Mouse (Mus musculus) midbrain, embryonic 15.5 days (tissue): ENCODE data around the gene Tjp3. TPM values are rescaled to one million over a fixed set of nuclear protein-coding genes. Genes with fewer than 3 reads are reported as not detected.

ENCODE experiments used
- ATAC-seq: fragments of 200-750 bp; cut with Nextera tagmentation; replicated peaks from 2 replicates; pipeline ENCODE4 v1.8.0; 2017; ENCODE audit warnings: moderate TSS enrichment
- H3K27ac ChIP-seq: fragments of 300-500 bp; sonication (generic); 2 replicates; pipeline ENCODE4 v1.5.1; 2015; ENCODE audit warnings: mild to moderate bottlenecking, inconsistent platforms
- H3K27me3 ChIP-seq: fragments of 300-500 bp; sonication (generic); replicated peaks from 2 replicates; pipeline ENCODE4 v1.6.1; 2015; ENCODE audit warnings: inconsistent platforms
- H3K36me3 ChIP-seq: fragments of 300-500 bp; sonication (generic); replicated peaks from 2 replicates; pipeline ENCODE4 v1.6.1; 2015; ENCODE audit warnings: inconsistent platforms
- H3K4me1 ChIP-seq: fragments of 300-500 bp; sonication (generic); 2 replicates; pipeline ENCODE4 v1.6.1; 2015; ENCODE audit warnings: inconsistent platforms
- H3K4me2 ChIP-seq: fragments of 300-500 bp; sonication (generic); 2 replicates; pipeline ENCODE4 v1.6.1; 2015; ENCODE audit warnings: inconsistent platforms, mild to moderate bottlenecking, moderate library complexity
- H3K4me3 ChIP-seq: fragments of 300-500 bp; sonication (generic); 2 replicates; pipeline ENCODE4 v1.5.1; 2015; ENCODE audit warnings: mild to moderate bottlenecking, inconsistent platforms
- H3K9ac ChIP-seq: fragments of 300-500 bp; sonication (generic); 2 replicates; pipeline ENCODE4 v1.6.1; 2015; ENCODE audit warnings: mild to moderate bottlenecking, inconsistent platforms
- H3K9me3 ChIP-seq: fragments of 300-500 bp; sonication (generic); 2 replicates; pipeline ENCODE4 v1.6.1; 2016; ENCODE audit warnings: inconsistent platforms
- WGBS: fragments of 180-500 bp; shearing (Covaris S2); methylation state at CpG from one replicate; pipeline ENCODE4 v1.1.7; 2015; ENCODE audit warnings: mixed read lengths; 5-methylcytosine and 5-hydroxymethylcytosine counted together
- polyA plus RNA-seq: library from polyadenylated mRNA; unstranded; fragments of >200 nt; fragmentation: Nextera tagmentation; extraction: Ambion mirVana; gene quantifications from 2 replicates; pipeline ENCODE4 v1.2.1, GENCODE M21; 2015

The Tjp3 gene
- polyA plus RNA-seq = 6.9 and 8.0 TPM in 2 replicates

DNA sequence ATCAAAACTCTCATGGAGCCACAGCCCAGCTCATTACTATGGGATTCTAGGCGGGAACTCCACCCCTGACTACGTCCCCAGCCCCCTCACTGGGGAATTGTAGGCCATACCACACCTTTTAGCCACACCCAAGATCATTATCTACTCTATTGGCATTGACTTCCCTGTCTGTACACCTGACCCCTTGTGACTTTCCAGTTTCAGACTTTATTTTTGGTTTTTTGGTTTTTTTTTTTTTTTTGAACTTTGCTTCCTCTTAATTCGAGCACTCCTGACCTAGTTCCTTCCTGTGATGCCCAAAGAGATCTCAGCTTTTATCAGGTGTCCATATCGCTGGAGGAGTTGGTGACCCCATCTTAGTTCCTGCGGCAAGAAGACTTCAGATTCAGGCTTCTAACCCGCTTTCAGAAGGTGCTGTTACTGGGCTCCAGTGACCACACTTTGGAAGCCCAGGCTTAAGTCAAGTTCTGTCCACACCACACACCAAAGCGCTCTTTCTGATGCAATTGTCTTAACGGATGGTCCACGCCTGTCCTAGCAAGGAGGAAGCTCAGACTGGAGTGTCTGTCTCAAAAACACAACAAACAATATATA lies at the start of gene Tjp3:
Gene Tjp3 (minus strand): TSS at position 71 of the 594 bp plus-strand sequence.
- Histone ChIP-seq H3K36me3 (no peaks in the 10 kb centered on the region), H3K4me3 (peak within 1 kb of the TSS; percentile 80), H3K27ac (no peak within 1 kb of the TSS), H3K9ac (no peak within 1 kb of the TSS), H3K27me3 (no peaks in the 10 kb centered on the region), H3K9me3 (no peaks in the 10 kb centered on the region), H3K4me2 (peak within 1 kb of the TSS; percentile 70; the same call in 1 of the 2 replicates), H3K4me1 (peaks cover 31% of the 10 kb centered on the region)
- no peak for ATAC-seq
- WGBS = 77% methylated on average over 9 of the region's 9 CpGs

DNA sequence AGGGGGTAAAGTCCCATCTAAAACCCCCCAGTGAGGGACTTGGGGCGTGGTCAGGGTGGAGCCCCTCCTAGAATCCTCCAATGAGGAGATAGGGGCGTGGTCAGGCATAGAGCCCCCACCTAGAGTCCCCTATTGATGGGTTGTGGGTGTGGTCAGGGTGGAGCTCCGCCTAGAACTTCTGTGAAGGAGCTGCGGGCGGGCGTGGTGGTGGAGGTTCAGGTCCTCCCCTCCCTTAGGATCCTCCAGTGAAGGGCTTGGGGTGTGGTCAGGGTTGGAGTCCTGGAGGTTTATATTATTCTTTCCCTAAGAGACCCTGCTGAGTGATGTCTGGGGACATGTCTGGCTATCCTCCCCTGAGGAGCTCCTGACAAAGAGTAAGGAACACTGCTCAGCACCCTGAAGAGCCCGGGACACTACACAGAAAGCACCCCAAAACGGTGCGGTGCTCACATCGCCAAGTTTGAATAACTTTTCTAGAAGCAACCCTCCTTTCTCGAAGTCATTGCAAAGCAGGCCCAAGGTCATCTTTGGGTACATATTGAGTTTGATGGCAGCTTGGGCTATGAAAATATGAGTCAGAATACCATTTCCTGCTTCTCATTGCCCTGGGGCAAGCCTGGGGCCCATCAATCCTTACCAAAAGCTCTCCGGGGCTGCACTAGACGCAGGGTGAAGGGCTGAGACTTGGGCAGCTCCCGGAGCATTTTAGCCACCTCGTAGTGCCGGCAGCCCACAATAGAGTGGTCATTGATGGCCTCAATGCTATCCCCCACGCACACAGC lies 49.4 kb upstream of the Tjp3 start:
- H3K27ac ChIP-seq = no peak overlapping the region
- no peak overlapping the region for H3K4me2 ChIP-seq
- WGBS = 35% methylated on average over 17 of the region's 17 CpGs
- H3K9me3 ChIP-seq = no peaks in the 10 kb centered on the region
- H3K36me3 ChIP-seq = no peaks in the 10 kb centered on the region
- peaks cover 53% of the 10 kb centered on the region for H3K27me3 ChIP-seq
- H3K4me1 ChIP-seq = peaks cover 8% of the 10 kb centered on the region
- no peak overlapping the region for H3K9ac ChIP-seq
- H3K4me3 ChIP-seq = no peak overlapping the region
- no peak for ATAC-seq

DNA sequence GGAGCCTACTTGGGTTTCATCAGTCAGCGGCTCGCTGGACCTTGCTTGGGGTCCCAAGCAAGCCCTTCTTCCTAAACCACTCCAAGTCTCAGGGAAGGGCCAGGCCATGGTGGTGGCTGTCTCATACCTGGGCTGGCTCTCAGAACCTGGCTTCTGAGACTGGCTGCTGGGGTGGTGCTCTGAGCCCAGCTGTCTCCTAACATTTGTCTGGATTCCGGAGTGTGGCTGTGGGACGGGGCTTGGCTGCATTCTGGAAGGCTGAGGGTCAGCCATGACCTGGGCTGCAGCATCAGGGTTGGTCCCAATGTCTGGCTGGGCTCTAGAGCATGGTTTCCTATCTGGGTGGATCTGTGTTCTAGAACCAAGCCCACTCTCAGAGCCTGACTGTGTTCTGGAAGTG lies 45.2 kb upstream of the Tjp3 start:
- peaks cover 38% of the 10 kb centered on the region for H3K27me3 ChIP-seq
- no peak overlapping the region for H3K27ac ChIP-seq
- no peak overlapping the region for H3K4me2 ChIP-seq
- 99% methylated on average over 4 of the region's 4 CpGs for WGBS
- H3K9me3 ChIP-seq = no peaks in the 10 kb centered on the region
- no peak overlapping the region for H3K4me3 ChIP-seq
- H3K4me1 ChIP-seq = no peaks in the 10 kb centered on the region
- no peak overlapping the region for H3K9ac ChIP-seq
- no peak for ATAC-seq
- no peaks in the 10 kb centered on the region for H3K36me3 ChIP-seq

DNA sequence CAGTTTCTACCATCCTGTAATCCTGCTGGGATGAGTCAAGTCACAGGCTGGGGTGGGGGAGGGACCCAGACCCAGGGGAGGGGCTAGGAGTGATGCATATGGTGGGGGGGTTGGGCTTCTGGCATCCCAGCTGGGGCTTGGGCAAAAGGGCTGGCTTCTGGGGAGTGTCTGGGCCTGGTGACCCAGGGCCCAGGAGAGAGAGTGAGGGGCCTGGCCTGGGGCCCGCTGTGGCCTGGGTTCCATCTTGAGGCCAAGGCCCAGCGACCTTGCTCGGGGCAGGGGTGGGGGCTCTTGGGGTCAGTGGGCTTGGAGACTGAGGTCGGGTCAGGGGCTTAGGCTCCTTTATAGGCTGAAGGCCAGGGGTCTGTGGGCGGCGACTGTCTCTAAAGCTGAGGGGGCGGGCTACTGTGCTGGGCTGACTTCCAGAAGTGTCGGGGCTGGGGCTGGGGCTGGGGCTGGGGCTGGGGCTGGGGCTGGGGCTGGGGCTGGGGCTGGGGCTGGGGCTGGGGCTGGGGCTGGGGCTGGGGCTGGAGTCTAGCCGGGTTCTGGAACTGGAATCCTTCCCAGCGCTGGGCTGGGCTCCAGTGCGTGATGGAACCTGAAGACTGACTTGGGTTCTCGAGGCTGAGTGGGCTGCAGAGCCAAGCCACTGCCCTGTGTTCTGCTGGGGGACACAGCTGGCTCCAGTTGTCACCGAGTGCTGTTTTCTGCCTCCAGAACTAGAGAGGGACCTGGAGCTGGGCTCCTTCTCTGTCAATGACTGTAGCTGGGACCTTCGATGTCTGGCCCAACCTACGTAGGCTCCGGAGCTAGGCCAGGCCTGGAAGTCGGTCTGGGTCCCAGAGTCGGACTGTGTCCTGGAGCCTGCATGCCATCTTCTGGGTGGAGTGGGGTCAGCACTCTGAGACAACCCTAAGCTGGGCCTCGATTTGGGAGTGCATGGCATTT lies 44.3 kb upstream of the Tjp3 start:
- no peaks in the 10 kb centered on the region for H3K4me1 ChIP-seq
- no peak for ATAC-seq
- no peaks in the 10 kb centered on the region for H3K36me3 ChIP-seq
- H3K27me3 ChIP-seq = peaks cover 33% of the 10 kb centered on the region
- H3K4me2 ChIP-seq = no peak overlapping the region
- no peak overlapping the region for H3K4me3 ChIP-seq
- 44% methylated on average over 15 of the region's 19 CpGs for WGBS
- H3K9ac ChIP-seq = no peak overlapping the region
- no peaks in the 10 kb centered on the region for H3K9me3 ChIP-seq
- no peak overlapping the region for H3K27ac ChIP-seq

DNA sequence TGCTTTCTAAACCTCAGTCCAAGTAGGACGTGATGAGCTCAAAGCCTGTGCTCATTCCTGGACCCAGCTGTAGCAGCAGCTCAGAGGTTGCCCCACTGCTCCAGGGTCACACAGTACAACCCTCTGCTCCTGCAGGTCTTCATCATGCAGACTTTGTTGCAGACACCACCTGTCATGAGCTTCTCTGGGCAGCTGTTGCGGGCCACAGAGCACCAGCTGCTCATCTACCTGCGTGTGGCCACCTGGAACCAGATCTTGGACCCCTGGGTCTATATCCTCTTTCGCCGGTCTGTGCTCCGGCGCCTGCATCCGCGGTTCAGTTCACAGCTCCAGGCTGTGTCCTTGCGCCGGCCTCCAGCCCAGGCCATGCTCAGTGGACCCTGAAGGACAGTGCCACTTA lies 42.9 kb upstream of the Tjp3 start:
- no peak for ATAC-seq

DNA sequence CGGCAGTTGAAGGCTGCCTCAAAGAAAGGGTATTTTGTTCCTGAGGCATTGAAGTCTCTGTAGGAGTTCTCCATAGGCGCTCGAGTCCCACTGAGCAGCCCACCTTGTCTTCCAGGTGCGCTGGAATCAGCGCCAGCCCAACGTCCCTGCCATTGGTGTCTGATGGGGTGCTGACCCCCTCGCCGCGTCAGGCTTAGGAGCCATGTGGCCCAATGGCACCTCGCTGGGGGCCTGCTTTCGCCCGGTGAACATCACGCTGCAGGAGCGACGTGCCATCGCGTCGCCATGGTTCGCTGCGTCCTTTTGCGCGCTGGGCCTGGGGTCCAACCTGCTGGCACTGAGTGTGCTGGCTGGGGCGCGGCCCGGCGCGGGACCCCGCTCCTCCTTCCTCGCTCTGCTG lies 40.9 kb upstream of the Tjp3 start:
- Histone ChIP-seq H3K9ac (no peak overlapping the region), H3K27ac (no peak overlapping the region), H3K9me3 (no peaks in the 10 kb centered on the region), H3K27me3 (peaks cover 23% of the 10 kb centered on the region), H3K4me1 (no peaks in the 10 kb centered on the region), H3K4me2 (no peak overlapping the region), H3K36me3 (no peaks in the 10 kb centered on the region), H3K4me3 (no peak overlapping the region)
- 15% methylated on average over 29 of the region's 29 CpGs for WGBS
- ATAC-seq = no peak

More for the DNA sequence above, 42.9 kb upstream of the Tjp3 start:
- H3K36me3 ChIP-seq = no peaks in the 10 kb centered on the region
- H3K27ac ChIP-seq = no peak overlapping the region
- peaks cover 27% of the 10 kb centered on the region for H3K27me3 ChIP-seq
- H3K4me1 ChIP-seq = no peaks in the 10 kb centered on the region
- H3K4me3 ChIP-seq = no peak overlapping the region
- no peak overlapping the region for H3K9ac ChIP-seq
- WGBS = 56% methylated on average over 11 of the region's 11 CpGs
- no peak overlapping the region for H3K4me2 ChIP-seq
- H3K9me3 ChIP-seq = no peaks in the 10 kb centered on the region

DNA sequence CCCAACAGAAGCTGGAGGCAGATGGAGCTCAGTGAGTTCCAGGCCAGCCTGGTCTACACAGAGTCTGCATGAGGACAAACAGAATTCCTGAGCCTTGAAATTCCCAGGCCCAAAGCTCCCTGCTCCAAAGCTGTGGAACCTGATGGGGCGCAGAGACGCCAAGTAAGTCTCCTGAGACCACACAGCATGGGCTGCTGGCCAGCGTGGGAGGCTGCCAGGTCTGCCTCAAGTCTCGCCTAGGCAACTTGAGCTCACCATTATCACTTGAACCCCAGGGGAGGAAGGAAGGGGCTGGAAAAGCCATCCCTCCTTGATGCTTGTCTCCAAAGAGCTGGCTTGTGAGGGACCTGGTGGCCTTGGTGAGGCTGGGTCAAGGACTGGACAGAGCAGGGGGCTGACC lies 38.6 kb upstream of the Tjp3 start:
- Histone ChIP-seq H3K9ac (no peak overlapping the region), H3K36me3 (peaks cover 12% of the 10 kb centered on the region), H3K27me3 (peaks cover 21% of the 10 kb centered on the region), H3K27ac (no peak overlapping the region), H3K9me3 (no peaks in the 10 kb centered on the region), H3K4me1 (no peaks in the 10 kb centered on the region), H3K4me3 (no peak overlapping the region), H3K4me2 (no peak overlapping the region)
- WGBS = 66% methylated on average over 4 of the region's 4 CpGs
- ATAC-seq = no peak

DNA sequence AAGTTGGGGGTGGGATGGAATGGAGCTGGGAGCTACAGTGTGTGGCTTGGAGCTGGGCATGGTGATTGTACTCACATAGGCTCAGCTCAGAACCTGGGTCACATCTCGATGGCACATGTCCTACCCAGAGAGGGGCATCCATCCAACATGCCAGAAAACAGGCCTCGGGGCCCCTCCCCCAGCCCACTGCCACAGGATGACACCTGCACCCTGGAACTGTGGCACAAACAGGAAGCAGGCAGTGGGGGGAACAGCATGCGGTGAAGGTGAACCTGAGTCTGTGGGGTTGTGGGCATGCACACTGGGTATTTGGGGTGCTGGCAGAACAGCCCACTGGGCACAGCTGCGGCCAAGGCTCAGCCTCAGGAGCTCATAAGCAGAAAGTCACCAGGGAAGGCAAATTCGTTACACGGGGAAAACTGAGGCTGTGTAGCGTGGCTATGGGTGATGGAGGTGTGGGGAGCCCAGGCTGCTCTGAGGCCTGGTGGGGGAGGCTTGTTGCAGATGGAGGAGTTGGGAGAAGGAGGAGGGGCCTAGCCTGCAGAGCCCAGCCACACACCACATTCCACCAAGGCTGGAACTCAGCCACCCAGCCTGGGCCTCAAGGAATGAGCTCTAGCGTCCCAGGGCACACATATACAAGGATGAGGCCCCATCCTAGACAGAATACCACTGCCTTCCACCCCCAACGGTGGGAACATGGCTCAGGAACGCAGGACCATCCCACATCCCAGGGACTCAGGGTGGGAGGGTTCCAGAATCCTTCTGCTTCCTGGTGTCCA lies 38.0 kb upstream of the Tjp3 start:
- Histone ChIP-seq H3K4me2 (no peak overlapping the region), H3K4me1 (no peaks in the 10 kb centered on the region), H3K4me3 (no peak overlapping the region), H3K27me3 (peaks cover 18% of the 10 kb centered on the region), H3K9me3 (no peaks in the 10 kb centered on the region), H3K9ac (no peak overlapping the region), H3K27ac (no peak overlapping the region), H3K36me3 (peaks cover 18% of the 10 kb centered on the region)
- no peak for ATAC-seq
- WGBS = 70% methylated on average over 10 of the region's 10 CpGs

DNA sequence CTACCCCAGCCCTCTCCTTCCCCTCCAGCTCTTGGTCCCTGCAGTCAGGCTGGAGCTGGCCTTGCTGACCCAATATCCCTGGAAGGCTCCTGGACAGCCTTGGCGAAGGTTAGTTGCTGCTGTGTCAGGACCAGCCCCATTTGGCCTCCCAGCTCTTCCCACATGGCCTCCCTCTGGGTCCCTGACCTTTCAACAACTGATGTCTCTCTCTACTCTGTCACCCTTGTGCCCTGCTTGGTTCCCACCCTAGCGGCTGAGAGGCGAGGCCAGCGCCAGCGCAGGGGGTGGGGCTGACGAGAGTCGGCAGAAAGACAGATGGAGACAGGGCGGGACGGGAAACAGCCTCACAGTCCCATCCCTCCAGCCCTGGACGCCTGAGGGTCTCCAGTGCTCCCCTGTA lies 37.0 kb upstream of the Tjp3 start, which contains the start of gene Tbxa2r:
Gene Tbxa2r (plus strand): TSS at position 346 of the 400 bp plus-strand sequence.
- Histone ChIP-seq H3K4me1 (no peaks in the 10 kb centered on the region), H3K9me3 (no peaks in the 10 kb centered on the region), H3K4me3 (no peak within 1 kb of the TSS), H3K27ac (no peak within 1 kb of the TSS), H3K36me3 (peaks cover 28% of the 10 kb centered on the region), H3K9ac (no peak within 1 kb of the TSS), H3K27me3 (peaks cover 17% of the 10 kb centered on the region), H3K4me2 (no peak within 1 kb of the TSS)
- ATAC-seq = no peak
- 11% methylated on average over 10 of the region's 10 CpGs for WGBS

DNA sequence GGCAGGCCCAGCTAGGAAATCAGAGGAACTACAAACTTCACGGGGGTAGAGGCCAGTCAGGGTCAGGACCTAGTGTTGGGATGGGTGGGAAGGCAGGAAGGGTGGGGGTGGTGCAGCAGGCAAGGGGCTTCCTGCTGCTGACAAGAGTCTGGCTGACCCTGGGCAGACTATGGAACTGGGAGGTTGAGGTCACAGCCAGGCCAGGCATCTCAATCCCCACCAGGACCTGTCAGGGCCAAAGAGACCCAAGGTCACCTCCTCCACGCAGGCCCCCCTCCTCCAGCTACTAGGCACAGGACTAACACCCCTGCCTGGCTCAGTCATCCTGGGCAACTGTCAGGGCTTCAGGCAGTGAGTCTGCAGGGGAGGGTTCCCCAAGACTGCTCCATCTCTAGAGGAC lies 36.6 kb upstream of the Tjp3 start:
- ATAC-seq = no peak
- WGBS = 68% methylated on average over 2 of the region's 2 CpGs

DNA sequence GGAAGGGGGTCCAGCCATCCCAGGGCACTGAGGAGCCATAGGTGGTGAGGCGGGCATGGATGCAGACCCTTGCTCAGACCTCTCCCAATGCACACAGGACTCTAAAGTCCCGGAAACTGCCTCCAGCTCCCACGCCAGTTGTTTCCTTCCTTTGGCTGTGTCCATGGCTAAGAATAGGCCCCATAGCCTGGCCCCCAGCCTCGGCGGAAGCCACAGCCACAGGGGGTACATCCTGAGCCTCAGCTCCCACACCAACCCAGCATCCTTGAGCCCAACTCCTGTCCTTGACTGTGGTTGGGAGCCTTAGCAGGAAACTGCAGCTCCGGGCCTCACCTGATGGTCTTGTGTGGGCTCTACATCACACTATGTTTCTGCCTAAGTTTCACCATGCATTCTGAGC lies 35.5 kb upstream of the Tjp3 start:
- 89% methylated on average over 6 of the region's 6 CpGs for WGBS
- peaks cover 7% of the 10 kb centered on the region for H3K4me1 ChIP-seq
- H3K27ac ChIP-seq = no peak overlapping the region
- H3K4me2 ChIP-seq = no peak overlapping the region
- no peak for ATAC-seq
- H3K4me3 ChIP-seq = no peak overlapping the region
- no peaks in the 10 kb centered on the region for H3K9me3 ChIP-seq
- H3K27me3 ChIP-seq = 0 out of 2 replicates have a peak, but pooled peaks cover 3% of the 10 kb centered on the region
- H3K36me3 ChIP-seq = peaks cover 33% of the 10 kb centered on the region
- no peak overlapping the region for H3K9ac ChIP-seq

More for the DNA sequence above, 36.6 kb upstream of the Tjp3 start:
- peaks cover 31% of the 10 kb centered on the region for H3K36me3 ChIP-seq
- no peak overlapping the region for H3K4me2 ChIP-seq
- no peak overlapping the region for H3K27ac ChIP-seq
- H3K4me3 ChIP-seq = no peak overlapping the region
- peaks cover 13% of the 10 kb centered on the region for H3K27me3 ChIP-seq
- no peaks in the 10 kb centered on the region for H3K4me1 ChIP-seq
- H3K9me3 ChIP-seq = no peaks in the 10 kb centered on the region
- H3K9ac ChIP-seq = no peak overlapping the region
